Mouse (Mus musculus) kidney, postnatal 10 days (tissue): ENCODE measurements around the gene Serpinb13.
"Not testable (repeated sequence)": the region's sequence is repeated elsewhere in the genome, so short reads cannot be mapped to it uniquely, and the experiment has no call there.

Source experiments
- DNase-seq: peaks from one replicate; pipeline ENCODE4 v3.0.0; 2021; ENCODE audit warnings: mixed read lengths

The Serpinb13 gene

GRCm38 (mm10) chr1:106980684-106981083 lies at the start of gene Serpinb13:
TSS of gene Serpinb13 (plus strand) at chr1:106980984.
- no peak for DNase-seq

- DNase-seq: no peak
Measured at GRCm38 (mm10) chr1:106931954-106932353, 48.8 kb upstream of the Serpinb13 start.

GRCm38 (mm10) chr1:106933658-106934057 lies 47.1 kb upstream of the Serpinb13 start:
- DNase-seq: no peak

DNA sequence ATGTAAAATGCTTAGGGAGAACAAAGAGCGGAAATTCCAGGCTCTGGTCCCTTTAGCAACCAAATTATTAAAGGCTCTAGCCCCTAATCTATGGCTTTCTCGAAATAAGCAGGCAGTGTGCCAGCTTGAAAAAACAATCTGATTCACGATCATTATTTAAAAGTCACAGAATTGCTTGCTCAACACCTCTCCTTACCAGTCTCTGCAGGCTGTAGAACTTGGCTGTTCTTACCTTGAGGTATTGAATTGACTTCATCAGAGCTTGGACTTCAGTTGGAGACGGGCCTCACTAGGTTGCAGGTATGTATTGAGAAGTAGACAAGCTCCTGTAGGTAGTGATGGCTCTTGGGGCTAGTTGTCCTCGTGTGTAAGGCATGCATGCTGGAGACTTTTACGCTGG lies 46.5 kb upstream of the Serpinb13 start, which contains the start of gene Serpinb12:
Serpinb12 (plus strand) TSS at position 185 of the 400 bp plus-strand sequence.
- DNase-seq: no peak

- no peak for DNase-seq
Measured at GRCm38 (mm10) chr1:106947217-106947616, 33.6 kb upstream of the Serpinb13 start.

- DNase-seq: no peak
Measured at GRCm38 (mm10) chr1:106959981-106960380, 20.8 kb upstream of the Serpinb13 start.

- DNase-seq: peak; percentile 19
Measured at GRCm38 (mm10) chr1:106961023-106961422, 19.8 kb upstream of the Serpinb13 start.

GRCm38 (mm10) chr1:106983092-106983491 lies 2.3 kb downstream of the Serpinb13 start:
- no peak for DNase-seq

GRCm38 (mm10) chr1:106983865-106984264 lies 3.1 kb downstream of the Serpinb13 start:
- no peak for DNase-seq

- peak; percentile 5 for DNase-seq
Measured at GRCm38 (mm10) chr1:107000424-107000823, 19.6 kb downstream of the Serpinb13 start.

GRCm38 (mm10) chr1:107001754-107002153 lies 21.0 kb downstream of the Serpinb13 start:
- DNase-seq: no peak

DNA sequence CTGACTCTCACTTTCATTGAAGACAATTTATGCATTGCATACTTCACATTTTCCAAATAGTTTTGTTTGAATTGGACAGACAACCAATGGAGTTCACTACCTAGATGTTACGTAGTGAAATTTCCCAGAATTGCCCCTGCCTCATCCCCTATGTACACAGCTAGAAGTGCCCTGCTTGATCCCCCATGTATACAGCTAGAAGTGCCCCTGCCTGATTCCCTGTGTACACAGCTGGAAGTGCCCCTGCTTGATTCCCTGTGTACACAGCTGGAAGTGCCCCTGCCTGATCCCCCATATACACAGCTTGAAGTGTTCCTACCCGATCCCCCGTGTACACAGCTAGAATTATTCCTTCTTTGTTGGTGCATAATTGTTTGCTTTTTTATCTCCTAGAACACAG lies 25.5 kb downstream of the Serpinb13 start:
- no peak for DNase-seq

DNA sequence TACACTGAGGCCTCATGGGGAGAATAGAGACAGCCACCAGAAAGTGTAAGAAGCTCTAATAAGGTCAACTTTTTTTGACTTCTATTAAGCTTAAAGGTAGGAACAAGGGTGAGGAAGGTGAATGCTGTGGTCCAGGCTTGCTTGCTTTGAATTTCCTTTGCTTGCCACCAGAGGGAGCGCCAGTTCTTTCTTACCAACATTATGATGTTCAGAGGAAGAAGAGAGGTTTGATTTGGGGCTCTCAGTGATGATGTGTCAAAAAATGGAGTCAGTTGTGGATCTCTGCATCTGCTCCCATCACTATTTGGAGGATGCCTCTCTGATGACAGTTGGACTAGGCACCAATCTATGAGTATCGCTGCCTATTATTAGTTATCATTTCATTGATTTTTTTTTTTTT lies 33.7 kb downstream of the Serpinb13 start:
- DNase-seq: peak; percentile 18

DNA sequence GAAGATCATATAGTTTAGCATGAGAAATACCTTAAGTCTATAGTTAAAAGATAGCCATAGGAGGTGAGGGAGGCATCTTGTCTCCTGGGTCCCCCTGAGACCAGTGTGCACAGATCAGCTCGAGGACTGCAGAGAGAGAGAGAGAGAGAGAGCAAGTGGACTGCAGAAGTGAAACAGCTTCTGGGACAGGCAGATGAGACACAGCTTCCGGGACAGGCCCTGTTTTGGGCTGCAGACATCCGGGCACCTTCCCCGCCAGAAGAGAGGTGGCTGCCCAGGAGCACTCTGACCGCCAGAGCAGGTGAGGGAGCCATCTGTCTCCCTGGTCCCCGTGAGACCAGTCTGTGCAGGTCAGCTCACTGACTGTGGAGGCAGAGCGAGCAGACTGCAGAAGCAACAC lies 34.4 kb downstream of the Serpinb13 start:
- no peak for DNase-seq

- no peak for DNase-seq
Measured at GRCm38 (mm10) chr1:107025886-107026285, 45.1 kb downstream of the Serpinb13 start.

DNA sequence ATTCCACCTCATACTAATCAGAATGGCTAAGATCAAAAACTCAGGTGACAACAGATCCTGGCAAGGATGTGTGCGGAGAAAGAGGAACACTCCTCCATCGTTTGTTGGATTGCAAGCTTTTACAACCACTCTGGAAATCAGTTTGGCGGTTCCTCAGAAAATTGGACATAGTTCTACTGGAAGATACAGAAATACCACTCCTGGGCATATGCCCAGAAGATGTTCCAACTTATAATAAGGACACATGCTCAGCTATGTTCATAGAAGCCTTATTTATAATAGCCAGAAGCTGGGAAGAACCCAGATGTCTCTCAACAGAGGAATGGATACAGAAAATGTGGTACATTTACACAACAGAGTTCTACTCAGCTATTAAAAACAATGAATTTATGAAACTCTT lies 53.5 kb downstream of the Serpinb13 start:
- not testable (repeated sequence) for DNase-seq
